Mouse (Mus musculus): ENCODE data around the gene Heca.

DNA sequence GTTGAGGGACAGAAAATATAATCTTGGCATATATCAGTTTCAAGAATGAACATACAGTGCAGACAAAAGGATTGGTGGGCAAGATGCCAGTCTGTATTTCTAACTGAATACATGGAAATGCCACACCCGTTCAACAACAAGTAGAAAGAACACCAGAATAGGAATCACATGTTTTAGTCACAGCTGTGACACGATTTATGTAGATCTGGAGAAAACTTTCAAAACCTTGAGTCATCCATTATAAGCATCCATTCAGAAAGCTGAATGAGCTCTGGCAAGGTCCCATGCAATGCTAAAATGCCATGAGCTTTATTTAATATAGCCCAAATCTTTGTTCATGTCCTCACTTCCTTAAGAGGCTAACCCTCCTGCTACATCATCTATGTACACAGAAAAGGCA is 44.4 kb downstream of the Heca start:
- TF ChIP-seq TAL1 (IDR thresholded peaks at IDR 0.05; ENCODE audit: low read length) (no peak), USF1 (IDR thresholded peaks at IDR 0.05; ENCODE audit: low read depth, low read length) (no peak), MYC (IDR thresholded peaks at IDR 0.05; ENCODE audit: low read depth, low read length) (no peak)

Data from MEL (cell line).